Mouse (Mus musculus) ES-E14 (cell line): ENCODE measurements around the gene Vmn2r82. TPM values are rescaled to one million over a fixed set of nuclear protein-coding genes. Genes with fewer than 3 reads are reported as not detected.

ENCODE experiments used
- total RNA-seq: library from RNA; depleted of rRNA; stranded (reverse); fragments of 300-350 nt; gene quantifications from 2 replicates; pipeline ENCODE4 v1.2.3, GENCODE M21; 2012; rRNA removed

Gene Vmn2r82
- total RNA-seq, 1 experiment, result not detected

Other genes with a start within 250 kb of the Vmn2r82 start
- not detected in 2 replicates for gene Vmn2r80, start 207.8 kb upstream of the Vmn2r82 start, total RNA-seq
- not detected in 2 replicates for gene Vmn2r81, start 108.8 kb upstream of the Vmn2r82 start, total RNA-seq
- gene Vmn2r83, start 112.2 kb downstream of the Vmn2r82 start, total RNA-seq, result not detected in 2 replicates
- 27.2 and 32.2 TPM in 2 replicates for gene Plpp2, start 177.3 kb downstream of the Vmn2r82 start, total RNA-seq
- 58.5 and 89.6 TPM in 2 replicates for gene Mier2, start 198.7 kb downstream of the Vmn2r82 start, total RNA-seq
- gene Theg, start 230.8 kb downstream of the Vmn2r82 start, total RNA-seq, result not detected in 2 replicates